Mouse (Mus musculus): ENCODE measurements around the gene Fkbp9.

Fkbp9 gene

DNA sequence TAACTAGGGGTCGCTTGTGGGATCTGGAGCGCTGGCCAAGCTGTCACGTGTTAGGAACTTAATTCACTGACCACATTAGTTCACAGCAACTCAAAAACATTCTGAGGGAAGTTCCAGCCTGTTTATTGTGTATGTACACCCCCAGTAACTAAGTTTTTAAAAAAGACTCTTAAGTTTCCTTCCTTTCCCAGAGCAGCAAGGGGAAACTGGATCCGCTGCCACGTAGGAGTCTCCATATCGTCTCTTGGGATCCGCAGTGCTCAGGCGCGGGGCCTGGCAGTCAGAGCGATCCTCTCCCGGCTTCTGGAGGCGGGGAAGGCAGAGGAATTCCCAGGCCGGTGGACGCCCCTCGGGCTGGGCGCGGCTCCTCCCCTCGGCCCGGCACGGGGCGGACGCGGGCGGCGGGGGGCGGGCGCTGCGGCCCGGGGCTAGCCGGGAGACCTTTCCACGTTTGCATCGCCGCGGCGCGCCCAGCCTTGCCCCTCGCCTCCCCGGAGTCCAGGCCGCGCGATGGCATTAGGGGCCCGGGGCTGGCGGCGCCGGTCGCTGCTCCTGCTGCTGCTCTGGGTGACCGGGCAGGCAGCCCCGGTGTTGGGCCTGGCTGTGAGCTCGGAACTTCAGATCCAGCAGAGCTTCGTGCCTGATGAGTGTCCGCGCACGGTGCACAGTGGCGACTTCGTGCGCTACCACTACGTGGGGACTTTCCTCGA is at the start of gene Fkbp9:
TSS of gene Fkbp9 (plus strand) at position 363 of the 710 bp plus-strand sequence.
- peak; percentile 45 for DNase-seq (ENCODE audit: low read depth, low spot score)

- DNase-seq (ENCODE audit: low read depth, low spot score), result no peak
Observed at GRCm38 (mm10) chr6:56783561-56784272, 48.1 kb upstream of the Fkbp9 start.

DNA sequence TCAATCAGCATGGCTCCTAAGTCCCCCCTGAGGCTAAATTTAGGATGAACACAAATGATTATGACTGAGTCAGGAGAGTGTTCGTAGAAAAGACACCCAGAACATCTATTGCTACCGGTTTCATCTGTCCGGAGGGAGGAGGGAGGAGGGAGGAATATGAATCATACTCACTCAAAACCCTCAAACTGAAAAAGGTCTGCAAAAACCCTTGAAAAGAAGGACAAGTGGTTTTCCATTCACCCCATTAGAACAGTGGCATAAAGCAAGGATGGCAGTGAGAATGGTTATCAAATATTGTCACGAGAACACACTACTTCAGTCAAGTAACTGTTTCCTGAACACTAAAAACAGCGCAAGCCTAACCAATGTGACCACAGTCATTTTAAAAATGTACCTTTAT is 46.8 kb upstream of the Fkbp9 start:
- peak; percentile 45 for DNase-seq (ENCODE audit: low read depth, low spot score)

DNA sequence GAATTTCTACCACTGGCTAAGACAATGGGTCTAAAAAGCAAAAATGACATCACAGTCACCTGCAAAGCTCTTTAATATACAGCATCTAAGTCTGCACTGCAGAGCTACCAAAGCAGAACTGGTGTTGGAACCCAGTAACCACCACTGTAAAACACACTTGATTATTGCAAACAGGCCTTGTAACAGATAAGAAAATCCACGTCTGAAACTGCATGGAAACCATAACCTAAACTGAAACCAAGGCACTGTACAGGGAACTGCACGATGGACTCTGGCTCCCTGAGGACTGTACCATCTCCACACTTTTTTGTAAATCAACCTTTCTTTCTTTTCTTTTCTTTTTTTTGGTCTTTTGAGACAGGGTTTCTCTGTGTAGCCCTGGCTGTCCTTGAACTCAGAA is 44.2 kb upstream of the Fkbp9 start:
- DNase-seq (ENCODE audit: low read depth, low spot score), result no peak

DNA sequence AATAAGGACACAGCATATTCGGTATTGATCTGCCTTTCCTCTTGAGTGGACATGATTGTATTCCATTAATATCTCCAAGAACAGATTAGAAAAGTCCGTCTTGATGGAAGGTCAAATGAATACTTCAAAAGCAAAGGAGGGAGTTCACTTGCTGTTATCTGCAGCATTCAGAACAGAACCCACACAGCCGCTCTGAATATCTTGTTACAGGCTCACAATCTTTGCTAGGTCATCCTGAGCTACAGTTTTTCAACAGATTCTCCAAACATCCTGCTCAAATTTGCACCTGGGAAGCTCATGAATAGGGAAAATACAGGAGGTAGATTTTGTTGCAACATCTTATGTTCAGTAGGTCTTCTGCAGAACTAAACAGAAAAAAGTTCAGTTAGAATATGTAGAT is 42.5 kb upstream of the Fkbp9 start:
- DNase-seq (ENCODE audit: low read depth, low spot score), result no peak

DNA sequence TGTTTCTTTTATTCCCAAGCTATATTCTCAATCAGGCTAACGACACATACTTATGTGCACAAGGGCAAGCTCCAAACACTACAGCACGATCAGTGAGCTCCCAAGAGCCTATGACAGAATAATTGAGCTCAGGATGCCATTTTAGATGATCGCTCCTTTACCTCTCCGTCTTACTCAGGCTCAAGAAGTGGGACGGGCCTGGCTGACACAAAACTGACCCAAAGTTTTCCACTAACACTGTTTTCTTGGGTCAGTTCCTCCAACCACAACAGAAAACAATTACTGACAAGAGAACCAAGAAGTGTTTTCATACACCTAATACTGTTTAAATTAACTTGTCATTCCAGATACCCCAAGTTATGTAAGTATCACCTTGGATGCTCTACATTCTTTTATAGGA is 37.0 kb upstream of the Fkbp9 start:
- DNase-seq (ENCODE audit: low read depth, low spot score), result no peak

DNA sequence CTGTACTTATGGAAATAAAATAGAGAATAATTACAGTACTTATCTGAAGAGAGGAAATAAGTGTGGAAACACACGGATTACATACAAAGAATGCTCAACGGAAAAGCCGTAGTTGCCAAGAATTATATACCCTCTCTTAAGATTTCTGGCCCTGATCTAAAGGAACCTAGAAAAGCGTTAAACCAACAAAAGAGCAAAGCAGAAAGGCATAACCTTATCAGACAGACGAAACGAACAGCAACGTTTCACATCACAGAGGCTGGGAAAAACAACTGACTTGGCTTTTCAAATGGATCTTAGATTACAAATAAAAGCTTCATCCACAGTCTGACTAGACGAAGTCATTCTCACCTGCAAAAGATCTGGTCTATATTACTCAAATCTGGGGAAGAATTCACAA is 35.6 kb upstream of the Fkbp9 start:
- no peak for DNase-seq (ENCODE audit: low read depth, low spot score)

DNA sequence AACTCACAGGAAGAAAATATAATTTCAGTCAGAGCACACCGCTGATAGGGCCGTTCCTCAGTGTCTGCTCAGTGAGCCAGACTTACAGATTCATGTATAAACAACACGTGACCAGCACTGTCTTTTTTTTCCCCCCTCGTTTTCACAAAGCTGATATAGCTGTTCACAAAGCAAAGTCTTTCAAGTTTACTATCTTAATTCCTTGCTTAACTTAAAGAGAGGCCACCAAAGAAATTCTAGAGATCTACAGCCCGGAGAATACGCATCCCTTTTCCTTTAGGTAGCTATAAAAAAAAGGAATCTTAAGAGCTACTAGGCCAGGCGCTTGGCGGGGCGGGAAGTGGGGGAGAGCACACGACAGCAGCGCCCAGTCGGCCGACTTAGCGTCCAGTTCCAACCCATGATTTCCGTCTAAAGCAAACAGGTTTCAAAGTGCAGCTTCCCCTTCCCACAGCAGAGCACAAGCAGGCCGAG is 35.2 kb upstream of the Fkbp9 start:
- DNase-seq (ENCODE audit: low read depth, low spot score), result peak; percentile 66

DNA sequence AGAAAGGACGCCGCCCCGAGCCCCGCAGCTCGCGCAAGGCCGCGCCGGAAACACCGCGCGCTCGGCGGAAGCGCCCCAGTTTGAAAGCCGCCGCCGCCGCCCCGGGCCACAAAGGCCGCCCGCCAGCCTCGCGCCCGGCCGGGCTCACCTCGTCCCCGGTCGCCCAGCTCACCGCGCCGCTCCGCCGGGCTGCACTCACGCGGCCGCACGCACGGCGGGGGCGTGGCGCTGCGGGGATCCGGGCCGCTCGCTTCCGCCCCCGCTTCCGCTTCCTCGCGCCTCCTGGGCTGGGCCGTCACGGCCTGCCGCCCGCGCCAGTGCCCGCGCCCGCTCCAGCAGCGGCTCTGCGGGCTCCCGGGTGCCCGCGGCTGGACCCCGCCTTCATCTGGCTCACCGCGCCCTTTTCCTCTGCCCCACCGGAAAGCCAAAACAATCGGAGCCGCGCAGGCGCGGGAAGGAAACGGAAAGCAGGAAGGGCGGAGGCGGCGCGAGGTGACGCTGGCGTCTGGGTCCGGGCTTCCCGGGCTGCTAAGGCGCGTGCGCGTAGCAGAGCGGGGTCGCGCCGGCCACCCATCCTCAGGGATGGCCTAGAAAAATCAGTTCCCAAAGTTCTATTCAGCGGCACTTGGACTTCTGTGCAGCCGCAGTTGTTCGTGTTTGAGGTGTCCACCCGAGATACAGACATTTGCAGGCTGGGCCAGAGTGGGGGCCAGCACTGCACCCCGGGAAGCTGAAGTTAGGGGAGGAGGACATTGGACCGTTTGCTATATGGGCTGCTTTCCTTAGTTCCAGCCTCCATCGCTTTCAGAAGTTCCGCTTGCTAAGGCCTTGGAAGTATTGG is 34.3 kb upstream of the Fkbp9 start, which contains the start of gene Kbtbd2:
TSS of gene Kbtbd2 (minus strand) at position 503 of the 841 bp plus-strand sequence.
- peak; percentile 97 for DNase-seq (ENCODE audit: low read depth, low spot score)

DNA sequence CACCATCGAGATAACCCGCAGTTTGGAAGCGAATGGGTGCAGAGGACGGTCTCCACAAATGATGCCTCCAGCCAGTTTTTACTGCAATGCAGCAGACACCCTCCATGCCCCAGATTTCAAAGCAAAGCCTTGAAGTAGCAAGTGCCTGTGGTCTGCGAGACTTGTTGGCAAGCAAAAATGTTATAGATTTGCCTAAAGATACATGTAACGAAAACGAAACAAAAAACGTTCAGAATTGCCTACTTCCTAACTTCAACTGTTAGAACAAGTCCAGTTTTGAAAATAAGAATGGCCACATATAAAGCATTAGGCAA is 33.8 kb upstream of the Fkbp9 start:
- DNase-seq (ENCODE audit: low read depth, low spot score), result no peak

- no peak for DNase-seq (ENCODE audit: low read depth, low spot score)
Observed at GRCm38 (mm10) chr6:56805026-56805425, 26.8 kb upstream of the Fkbp9 start.

- peak; percentile 78 for DNase-seq (ENCODE audit: low read depth, low spot score)
Observed at GRCm38 (mm10) chr6:56806195-56806594, 25.7 kb upstream of the Fkbp9 start.

GRCm38 (mm10) chr6:56808656-56809055 is 23.2 kb upstream of the Fkbp9 start:
- peak; percentile 80 for DNase-seq (ENCODE audit: low read depth, low spot score)

GRCm38 (mm10) chr6:56813332-56813731 is 18.5 kb upstream of the Fkbp9 start:
- DNase-seq (ENCODE audit: low read depth, low spot score), result no peak

DNA sequence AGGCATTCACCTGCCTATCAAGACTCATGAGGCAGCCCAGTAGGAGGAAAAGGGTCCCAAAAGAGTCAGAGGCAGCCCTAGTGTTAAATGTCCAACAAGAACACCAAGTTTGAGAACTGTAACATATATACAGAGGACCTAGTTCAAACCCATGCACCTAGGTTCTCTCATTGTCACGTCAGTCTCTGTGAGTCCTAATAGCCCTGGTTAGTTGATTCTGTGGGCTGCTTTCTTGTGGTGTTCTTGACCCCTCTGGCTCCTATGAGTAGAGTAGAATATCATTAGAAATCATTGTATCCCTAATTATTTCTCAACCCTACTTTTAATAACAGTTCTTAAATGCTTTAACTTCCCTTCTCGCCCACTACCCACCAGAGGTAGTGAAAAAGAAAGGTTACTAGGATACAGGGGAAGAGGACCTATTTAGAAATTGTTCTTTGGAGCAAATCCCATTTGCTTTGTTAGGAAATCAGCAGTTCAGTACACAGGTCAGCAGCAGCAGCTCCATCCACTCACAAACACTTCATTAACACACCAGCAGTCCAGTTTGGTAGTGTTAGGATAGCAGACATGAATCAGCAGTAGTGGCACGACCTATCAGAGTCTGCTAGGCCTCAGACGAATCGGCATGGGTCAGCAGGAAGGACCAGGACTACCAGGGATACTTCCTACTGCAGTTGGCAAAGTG is 13.3 kb upstream of the Fkbp9 start:
- DNase-seq (ENCODE audit: low read depth, low spot score), result no peak

DNA sequence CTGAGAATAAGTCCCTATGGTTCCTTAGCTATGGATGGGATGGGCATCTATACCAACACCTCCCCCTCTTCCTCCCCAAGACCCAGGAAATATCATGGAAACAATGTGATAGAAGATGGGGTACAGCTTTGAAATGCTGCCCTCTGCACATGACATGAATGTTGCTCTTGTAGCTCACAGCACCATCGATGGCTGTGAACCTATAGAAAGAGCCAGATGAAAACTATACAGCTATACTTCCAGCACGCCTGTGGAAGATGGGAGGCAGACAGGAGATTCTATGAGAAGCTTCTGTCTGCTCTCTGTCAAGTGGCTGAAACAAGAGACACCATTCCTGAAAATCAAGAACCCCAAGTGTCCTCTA is 12.8 kb upstream of the Fkbp9 start:
- no peak for DNase-seq (ENCODE audit: low read depth, low spot score)

DNA sequence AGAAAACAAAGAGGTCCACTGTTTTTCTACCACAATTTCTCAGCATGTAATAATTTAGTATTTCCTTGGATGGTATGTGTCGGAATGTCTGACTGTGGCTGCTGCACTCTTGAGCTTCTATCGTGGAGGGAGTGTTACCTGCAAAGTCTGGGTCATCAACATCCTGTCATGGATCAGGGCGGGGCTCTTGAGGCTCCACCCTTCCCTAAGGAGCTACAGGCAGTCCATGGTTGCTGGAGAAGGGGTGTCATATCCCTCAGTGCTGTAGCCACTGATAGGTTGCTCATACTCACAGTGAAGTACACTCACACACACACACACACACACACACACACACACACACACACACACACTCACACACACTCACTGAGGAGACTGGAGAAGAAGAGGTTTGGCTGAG is 6.2 kb upstream of the Fkbp9 start:
- DNase-seq (ENCODE audit: low read depth, low spot score), result no peak

DNA sequence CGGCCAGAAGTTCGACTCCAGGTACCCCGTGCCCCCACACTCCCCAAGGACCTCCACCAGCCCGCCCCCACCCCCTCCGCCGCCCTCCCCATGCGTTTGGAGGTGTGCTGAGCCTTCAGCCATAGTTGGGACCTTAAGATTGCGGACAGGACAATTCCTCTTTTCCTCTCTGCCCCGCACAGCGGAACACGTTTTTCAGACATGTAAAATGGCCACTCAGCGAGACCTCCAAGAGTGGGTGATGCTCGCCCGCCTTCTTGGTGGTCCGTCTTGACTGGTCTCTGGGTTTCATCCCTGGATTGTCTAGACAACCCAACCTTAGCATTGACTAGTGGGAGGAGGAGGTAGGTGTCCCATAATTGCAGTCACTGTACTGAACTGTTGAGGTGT is 543 bp downstream of the Fkbp9 start:
- DNase-seq (ENCODE audit: low read depth, low spot score), result no peak

- DNase-seq (ENCODE audit: low read depth, low spot score), result no peak
Observed at GRCm38 (mm10) chr6:56832830-56833229, 971 bp downstream of the Fkbp9 start.

- DNase-seq (ENCODE audit: low read depth, low spot score), result no peak
Observed at GRCm38 (mm10) chr6:56834769-56835168, 2.9 kb downstream of the Fkbp9 start.

DNA sequence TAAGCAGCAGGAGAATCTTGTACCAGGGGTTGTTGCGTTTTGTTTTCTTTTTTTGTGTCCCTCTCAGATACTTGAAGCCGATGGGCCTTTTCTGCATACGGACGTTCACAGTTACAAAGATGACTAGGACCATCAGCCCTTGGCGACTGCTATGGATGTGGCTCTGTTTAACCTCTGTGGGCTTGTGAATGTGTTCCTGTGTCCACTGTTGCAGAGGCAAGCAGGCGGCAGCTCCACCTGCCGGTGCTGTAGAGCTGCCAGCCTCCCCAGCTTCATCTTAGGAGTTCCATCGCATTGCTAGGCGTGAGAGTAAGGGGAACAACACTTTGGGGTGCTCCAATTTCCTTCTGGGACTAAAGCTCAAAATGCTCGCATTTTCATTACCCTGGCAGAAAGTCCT is 3.7 kb downstream of the Fkbp9 start:
- DNase-seq (ENCODE audit: low read depth, low spot score), result peak; percentile 31

DNA sequence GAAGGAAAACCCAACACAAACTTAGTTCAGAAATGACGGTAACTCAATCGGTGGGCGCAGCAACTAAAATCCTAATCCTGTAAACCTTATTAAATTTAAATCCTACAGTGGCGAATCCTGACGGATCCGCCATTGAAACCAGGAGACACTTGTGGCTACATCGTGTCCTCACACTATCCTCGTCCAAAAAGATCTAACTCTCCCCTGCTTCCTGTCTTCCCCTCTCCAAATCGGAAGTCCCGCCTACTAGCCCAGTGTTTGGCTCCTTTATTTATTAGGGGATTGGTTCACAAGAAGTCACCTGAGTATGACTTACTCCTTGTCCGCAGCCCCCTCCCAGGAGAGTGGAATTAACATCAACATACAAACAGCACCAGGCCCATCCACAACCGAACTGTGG is 5.3 kb downstream of the Fkbp9 start:
- DNase-seq (ENCODE audit: low read depth, low spot score), result no peak
